Mouse (Mus musculus) CH12.LX (cell line): Measurements from ENCODE around the gene Rap1gds1.

ENCODE experiments used
- CHD1 ChIP-seq: IDR thresholded peaks from 2 replicates; pipeline ENCODE4 v1.6.1; 2012; ENCODE audit warnings: low read depth, low read length, improper control_type of control experiment, inconsistent platforms
- CHD2 ChIP-seq: IDR thresholded peaks from 2 replicates; pipeline ENCODE4 v1.6.1; 2011; ENCODE audit warnings: low read length, improper control_type of control experiment
- CTCF ChIP-seq, 2 experiments: IDR thresholded peaks in 1 of 2; conservative IDR thresholded peaks in 1 of 2; 2 replicates each; pipeline ENCODE4 v1.5.1; 2011 to 2012; ENCODE audit warnings: low read depth in 2 of 2, low read length in 2 of 2, improper control_type of control experiment in 1 of 2, inconsistent platforms in 1 of 2, mild to moderate bottlenecking in 1 of 2, moderate library complexity in 1 of 2
- EP300 ChIP-seq: IDR thresholded peaks from 2 replicates; pipeline ENCODE4 v1.6.1; 2011; ENCODE audit warnings: low read length, improper control_type of control experiment
- GABPA ChIP-seq: IDR thresholded peaks from 2 replicates; pipeline ENCODE4 v1.6.1; 2012; ENCODE audit warnings: low read depth, low read length, improper control_type of control experiment, inconsistent platforms; ENCODE audit not compliant: insufficient replicate concordance
- MAFK ChIP-seq: IDR thresholded peaks from 2 replicates; pipeline ENCODE4 v1.6.1; 2011; ENCODE audit warnings: low read length, improper control_type of control experiment; ENCODE audit not compliant: insufficient replicate concordance
- MAX ChIP-seq: IDR thresholded peaks from 2 replicates; pipeline ENCODE4 v1.6.1; 2011; ENCODE audit warnings: low read length, improper control_type of control experiment
- NELFE ChIP-seq: IDR thresholded peaks from 2 replicates; pipeline ENCODE4 v1.6.1; 2011; ENCODE audit warnings: low read depth, low read length, improper control_type of control experiment
- NRF1 ChIP-seq: IDR thresholded peaks from 2 replicates; pipeline ENCODE4 v1.6.1; 2014; ENCODE audit warnings: low read depth, mild to moderate bottlenecking, inconsistent platforms, low read length, improper control_type of control experiment, moderate library complexity
- POLR2A ChIP-seq: IDR thresholded peaks from 2 replicates; pipeline ENCODE4 v1.6.1; 2011; ENCODE audit warnings: low read depth, mild to moderate bottlenecking, improper control_type of control experiment, low read length
- SIN3A ChIP-seq: IDR thresholded peaks from 2 replicates; pipeline ENCODE4 v1.6.1; 2012; ENCODE audit warnings: low read length, improper control_type of control experiment, inconsistent platforms

GRCm38 (mm10) chr3:139033179-139033578, 41.8 kb downstream of the Rap1gds1 start:
- no peak for TF ChIP-seq GABPA
- no peak for TF ChIP-seq CHD2
- no peak for TF ChIP-seq POLR2A
- TF ChIP-seq NELFE, result no peak
- TF ChIP-seq MAX, result no peak
- TF ChIP-seq CTCF (conservative IDR thresholded peaks at IDR 0.05 in 1 of 2, IDR thresholded peaks at IDR 0.05 in 1 of 2; ENCODE audit: low read depth in 2 of 2, low read length in 2 of 2), result no peak
- TF ChIP-seq SIN3A, result no peak
- TF ChIP-seq EP300, result no peak
- no peak for TF ChIP-seq MAFK
- no peak for TF ChIP-seq CHD1
- no peak for TF ChIP-seq NRF1
